Mouse (Mus musculus) hindbrain, embryonic 12.5 days (tissue): ENCODE measurements around the gene Crlf1. TPM values are rescaled to one million over a fixed set of nuclear protein-coding genes. Genes with fewer than 3 reads are reported as not detected.

Experiments
- ATAC-seq: fragments of 200-750 bp; cut with Nextera tagmentation; 2 replicates; pipeline ENCODE4 v1.8.0; 2017; ENCODE audit warnings: moderate TSS enrichment; ENCODE audit not compliant: low FRiP score
- H3K27ac ChIP-seq: fragments of 300-500 bp; sonication (generic); 2 replicates; pipeline ENCODE4 v1.5.1; 2016; ENCODE audit warnings: mild to moderate bottlenecking
- H3K27me3 ChIP-seq: fragments of 300-500 bp; sonication (generic); 2 replicates; pipeline ENCODE4 v1.6.1; 2016; ENCODE audit warnings: mild to moderate bottlenecking
- H3K36me3 ChIP-seq: fragments of 300-500 bp; sonication (generic); 2 replicates; pipeline ENCODE4 v1.6.1; 2016; ENCODE audit warnings: mild to moderate bottlenecking
- H3K4me1 ChIP-seq: fragments of 300-500 bp; sonication (generic); 2 replicates; pipeline ENCODE4 v1.6.1; 2016
- H3K4me2 ChIP-seq: fragments of 300-500 bp; sonication (generic); replicated peaks from 2 replicates; pipeline ENCODE4 v1.6.1; 2016; ENCODE audit warnings: mild to moderate bottlenecking
- H3K4me3 ChIP-seq: fragments of 300-500 bp; sonication (generic); 2 replicates; pipeline ENCODE4 v1.5.1; 2016; ENCODE audit warnings: mild to moderate bottlenecking
- H3K9ac ChIP-seq: fragments of 300-500 bp; sonication (generic); 2 replicates; pipeline ENCODE4 v1.6.1; 2016; ENCODE audit warnings: mild to moderate bottlenecking, moderate library complexity
- H3K9me3 ChIP-seq: fragments of 300-500 bp; sonication (generic); replicated peaks from 2 replicates; pipeline ENCODE4 v1.6.1; 2016; ENCODE audit warnings: mild to moderate bottlenecking
- WGBS: fragments of 180-500 bp; shearing (Covaris S2); methylation state at CpG from one replicate; pipeline ENCODE4 v1.1.7; 2016; 5-methylcytosine and 5-hydroxymethylcytosine counted together
- polyA plus RNA-seq: library from polyadenylated mRNA; unstranded; fragments of >200 nt; fragmentation: Nextera tagmentation; extraction: Ambion mirVana; gene quantifications from 2 replicates; pipeline ENCODE4 v1.2.1, GENCODE M21; 2016

Gene Crlf1
- polyA plus RNA-seq, 1 experiment from 2014 or later = 4.2 TPM

GRCm38 (mm10) chr8:70549412-70550184 is 56.6 kb downstream of the Crlf1 start:
- Histone ChIP-seq H3K27ac (no peak overlapping the region), H3K9me3 (no peaks in the 10 kb centered on the region), H3K4me2 (no peak overlapping the region), H3K4me3 (no peak overlapping the region), H3K4me1 (peaks cover 16% of the 10 kb centered on the region), H3K9ac (no peak overlapping the region), H3K27me3 (no peaks in the 10 kb centered on the region), H3K36me3 (no peaks in the 10 kb centered on the region)
- 93% methylated on average over 10 of the region's 10 CpGs for WGBS
- ATAC-seq = no peak

- H3K4me1 ChIP-seq = peaks cover 16% of the 10 kb centered on the region
- H3K9ac ChIP-seq = no peak overlapping the region
- no peak overlapping the region for H3K4me2 ChIP-seq
- no peaks in the 10 kb centered on the region for H3K36me3 ChIP-seq
- H3K9me3 ChIP-seq = no peaks in the 10 kb centered on the region
- no peaks in the 10 kb centered on the region for H3K27me3 ChIP-seq
- no peak overlapping the region for H3K4me3 ChIP-seq
- no peak for ATAC-seq
- no peak overlapping the region for H3K27ac ChIP-seq
- 76% methylated on average over 3 of the region's 3 CpGs for WGBS
These were observed 58.7 kb downstream of the Crlf1 start for GRCm38 (mm10) chr8:70551558-70552161.

- H3K9me3 ChIP-seq = no peaks in the 10 kb centered on the region
- 76% methylated on average over 1 of the region's 1 CpGs for WGBS
- no peaks in the 10 kb centered on the region for H3K36me3 ChIP-seq
- H3K27me3 ChIP-seq = no peaks in the 10 kb centered on the region
- no peak overlapping the region for H3K4me3 ChIP-seq
- H3K4me1 ChIP-seq = peaks cover 16% of the 10 kb centered on the region
- H3K27ac ChIP-seq = no peak overlapping the region
- H3K4me2 ChIP-seq = no peak overlapping the region
- no peak for ATAC-seq
- H3K9ac ChIP-seq = no peak overlapping the region
These were observed 59.9 kb downstream of the Crlf1 start for GRCm38 (mm10) chr8:70552836-70553235.

Other genes starting within 250 kb of the Crlf1 start
- gene Homer3, start 210.3 kb upstream of the Crlf1 start, polyA plus RNA-seq = 80.7 and 81.1 TPM in 2 replicates
- 49.9 and 50.8 TPM in 2 replicates for gene Ddx49, start 190.7 kb upstream of the Crlf1 start, polyA plus RNA-seq
- 216 and 260 TPM in 2 replicates for gene Cope, start 190.6 kb upstream of the Crlf1 start, polyA plus RNA-seq
- gene Cers1, start 177.4 kb upstream of the Crlf1 start, polyA plus RNA-seq = 16.3 and 17.8 TPM in 2 replicates
- 2.2 and 4.4 TPM in 2 replicates for gene Gdf1, start 163.3 kb upstream of the Crlf1 start, polyA plus RNA-seq
- gene Upf1, start 139.9 kb upstream of the Crlf1 start, polyA plus RNA-seq = 34.2 and 34.3 TPM in 2 replicates
- 1.2 and 3.0 TPM in 2 replicates for gene Comp, start 119.6 kb upstream of the Crlf1 start, polyA plus RNA-seq
- gene Crtc1, start 53.6 kb upstream of the Crlf1 start, polyA plus RNA-seq = 24.6 and 27.1 TPM in 2 replicates
- gene Klhl26, start 16.2 kb upstream of the Crlf1 start, polyA plus RNA-seq = 22.2 and 23.9 TPM in 2 replicates
- gene Tmem59l, start 5.8 kb upstream of the Crlf1 start, polyA plus RNA-seq = 27.0 and 29.2 TPM in 2 replicates
- gene Rex1bd, start 13.6 kb downstream of the Crlf1 start, polyA plus RNA-seq = 118 TPM in 2 replicates
- gene Uba52, start 17.6 kb downstream of the Crlf1 start, polyA plus RNA-seq = 633 and 755 TPM in 2 replicates
- 313 and 334 TPM in 2 replicates for gene Fkbp8, start 34.6 kb downstream of the Crlf1 start, polyA plus RNA-seq
- gene Kxd1, start 34.8 kb downstream of the Crlf1 start, polyA plus RNA-seq = 47.1 and 48.5 TPM in 2 replicates
- 19.0 and 19.4 TPM in 2 replicates for gene Ell, start 46.3 kb downstream of the Crlf1 start, polyA plus RNA-seq
- 128 and 138 TPM in 2 replicates for gene Isyna1, start 101.2 kb downstream of the Crlf1 start, polyA plus RNA-seq
- gene Ssbp4, start 115.7 kb downstream of the Crlf1 start, polyA plus RNA-seq = 141 and 143 TPM in 2 replicates
- gene Lrrc25, start 123.0 kb downstream of the Crlf1 start, polyA plus RNA-seq = 0.79 and 1.1 TPM in 2 replicates
- 0.15 and 0.17 TPM in 2 replicates for gene Gdf15, start 139.3 kb downstream of the Crlf1 start, polyA plus RNA-seq
- 101 and 125 TPM in 2 replicates for gene Pgpep1, start 167.2 kb downstream of the Crlf1 start, polyA plus RNA-seq
- 227 and 231 TPM in 2 replicates for gene Lsm4, start 180.1 kb downstream of the Crlf1 start, polyA plus RNA-seq
- gene Jund, start 205.8 kb downstream of the Crlf1 start, polyA plus RNA-seq = 186 and 217 TPM in 2 replicates
- gene Iqcn, start 210.3 kb downstream of the Crlf1 start, polyA plus RNA-seq = 0.05 TPM in 1 of 2 replicates, not detected in the other
- not detected in 2 replicates for gene Gm3336, start 225.4 kb downstream of the Crlf1 start, polyA plus RNA-seq
- gene Pde4c, start 230.6 kb downstream of the Crlf1 start, polyA plus RNA-seq = 0.26 and 0.39 TPM in 2 replicates